Mouse (Mus musculus) adrenal gland, adult (tissue): ENCODE measurements around the gene Tmem255b.

Source experiments
- DNase-seq, 2 experiments: peaks; one replicate each; pipeline ENCODE4 v3.0.0; 2022 to 2023; ENCODE audit warnings: low spot score in 1 of 2; ENCODE audit not compliant: inconsistent age in 2 of 2

Tmem255b gene

DNA sequence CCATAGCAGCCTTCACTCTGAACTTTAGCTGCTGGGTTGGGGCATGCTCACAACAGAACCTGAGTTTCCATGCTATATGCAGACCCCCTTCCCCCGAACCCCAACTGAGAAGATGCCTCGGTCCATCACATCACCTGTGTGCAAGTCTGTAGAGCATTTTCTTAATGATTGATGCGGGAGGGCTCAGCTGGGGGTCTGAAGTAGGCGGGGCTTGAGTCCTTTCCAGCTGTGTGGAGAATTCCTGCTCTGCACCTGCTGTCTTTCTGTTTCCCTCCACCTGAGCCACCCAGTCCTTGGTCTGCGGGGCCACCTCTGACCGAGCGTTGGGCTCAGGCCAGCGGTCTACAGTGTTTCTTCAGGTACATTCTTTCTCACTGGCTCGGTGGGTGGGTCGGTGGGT is at the start of gene Tmem255b:
Gene Tmem255b, plus strand, starts transcription at position 301 of the 400 bp plus-strand sequence.
- no peak for DNase-seq

- DNase-seq, result no peak
Observed at GRCm38 (mm10) chr8:13386366-13386765, 48.6 kb upstream of the Tmem255b start.

DNA sequence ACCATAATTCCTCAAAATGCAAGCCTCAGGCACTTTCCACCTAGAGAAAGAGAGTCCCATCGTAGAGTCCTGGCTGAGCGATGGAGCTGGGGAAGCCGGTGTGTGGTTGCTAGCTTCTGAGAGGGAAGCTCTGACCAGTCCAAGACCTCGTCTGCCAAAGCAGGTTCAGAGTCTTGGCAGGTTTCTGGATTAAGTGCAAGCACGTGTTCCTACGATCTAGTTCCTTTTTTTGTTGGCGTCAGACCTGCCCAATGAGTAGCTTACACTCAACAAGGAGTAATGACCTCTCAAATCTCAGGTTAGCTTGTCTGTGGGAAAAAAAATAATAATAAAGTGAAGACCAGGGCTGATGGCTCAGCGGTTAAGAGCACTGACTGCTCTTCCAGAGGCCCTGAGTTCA is 47.3 kb upstream of the Tmem255b start:
- DNase-seq, result no peak

GRCm38 (mm10) chr8:13388744-13389143 is 46.2 kb upstream of the Tmem255b start:
- DNase-seq, result no peak

DNA sequence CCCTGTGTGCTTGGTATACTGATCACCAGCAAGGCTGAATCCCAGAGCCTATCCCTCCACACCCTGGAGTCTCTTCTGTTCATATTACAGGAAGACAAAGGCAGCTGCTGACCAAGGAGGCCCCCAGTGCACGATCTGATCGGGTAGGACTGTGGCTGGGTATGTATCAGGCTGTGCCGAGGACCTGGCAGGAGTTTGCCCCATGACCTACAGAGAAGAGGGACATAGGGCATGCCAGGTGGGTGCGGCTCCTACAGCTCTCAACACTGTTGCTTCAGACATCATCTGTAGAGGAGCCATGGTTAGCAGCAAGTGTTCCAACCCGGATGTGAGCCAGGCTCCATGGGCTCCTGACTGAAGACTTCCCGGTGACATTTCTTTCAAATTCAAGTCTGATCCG is 41.1 kb upstream of the Tmem255b start:
- no peak for DNase-seq

GRCm38 (mm10) chr8:13396725-13397124 is 38.3 kb upstream of the Tmem255b start, which contains the start of gene Atp4b:
Gene Atp4b, minus strand, starts transcription at chr8:13396825.
- peak in 1 of 2 experiments; percentile 38 for DNase-seq

DNA sequence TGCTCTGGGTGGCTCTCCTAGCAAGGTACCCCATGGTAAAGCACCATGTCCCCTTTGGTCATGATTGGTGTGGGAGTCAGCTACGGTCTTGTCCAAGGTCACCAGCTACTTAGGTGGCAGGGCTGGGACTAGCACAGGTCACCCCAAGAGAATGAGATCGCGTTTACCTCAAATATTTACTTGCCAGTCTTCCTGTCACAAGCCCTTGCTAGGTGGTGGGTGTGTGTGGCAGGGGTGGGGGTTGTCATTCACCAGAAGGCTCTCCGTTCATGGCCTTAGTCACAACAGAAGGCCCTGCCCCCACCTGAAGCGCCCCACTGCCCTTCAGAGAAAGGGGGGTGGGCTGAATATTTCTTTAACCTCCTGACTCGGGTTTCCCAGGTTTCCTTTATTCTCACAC is 31.5 kb upstream of the Tmem255b start:
- no peak for DNase-seq

- DNase-seq, result no peak
Observed at GRCm38 (mm10) chr8:13404666-13405131, 30.3 kb upstream of the Tmem255b start, which contains the start of gene Grk1. Gene Grk1, plus strand, starts transcription at chr8:13405081.

GRCm38 (mm10) chr8:13406011-13406410 is 29.0 kb upstream of the Tmem255b start:
- no peak for DNase-seq

DNA sequence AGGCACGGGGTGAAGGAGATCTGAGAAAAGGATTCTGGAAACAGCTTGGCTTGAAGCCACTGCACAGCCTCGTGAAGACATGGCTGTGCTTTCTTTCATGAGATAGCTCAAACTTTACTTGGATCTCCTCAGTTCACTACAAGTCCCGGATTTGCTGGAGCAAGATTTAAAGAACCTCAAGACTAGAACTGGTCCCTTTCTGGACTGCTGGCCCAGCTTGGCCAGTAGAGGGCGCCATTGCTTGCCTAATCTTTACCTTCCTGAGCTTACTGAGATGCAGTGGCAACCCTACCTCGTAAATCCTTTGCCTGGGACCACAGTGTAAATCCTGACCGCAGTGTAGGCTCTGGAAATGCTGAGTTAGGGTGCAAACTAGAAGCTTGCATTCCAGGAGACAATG is 23.4 kb upstream of the Tmem255b start:
- peak; percentile 38 to 83 for DNase-seq

DNA sequence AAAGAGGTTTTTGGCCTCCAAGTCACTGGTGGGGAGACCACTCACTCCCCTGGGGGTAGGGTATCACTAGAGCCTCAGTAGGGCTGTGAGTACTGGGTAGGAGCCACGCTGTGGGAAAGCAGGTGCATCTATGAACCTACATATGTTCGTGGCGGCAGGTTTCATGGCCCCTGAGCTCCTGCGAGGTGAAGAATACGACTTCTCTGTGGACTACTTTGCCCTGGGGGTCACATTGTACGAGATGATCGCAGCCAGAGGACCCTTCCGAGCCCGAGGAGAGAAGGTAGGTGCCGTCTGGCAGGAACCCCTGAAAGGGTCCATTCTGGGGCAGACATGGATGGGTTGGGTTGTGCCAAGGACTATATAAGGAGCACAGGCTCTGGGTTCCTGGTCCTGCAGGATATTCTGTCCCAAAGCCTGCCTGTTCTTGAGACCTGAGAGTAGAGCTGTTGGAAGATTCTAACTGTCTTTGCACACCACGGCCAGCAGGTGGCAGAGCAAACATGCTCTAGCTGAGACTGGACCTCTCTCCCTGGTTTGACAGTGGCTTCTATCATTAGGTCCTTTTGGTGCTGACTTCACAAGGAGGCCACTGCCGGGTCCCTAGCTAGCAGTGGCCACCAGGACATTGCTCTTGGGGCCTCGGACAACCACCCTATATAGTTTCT is 22.0 kb upstream of the Tmem255b start:
- peak; percentile 34 to 81 for DNase-seq

- DNase-seq, result no peak
Observed at GRCm38 (mm10) chr8:13413823-13414390, 21.1 kb upstream of the Tmem255b start.

DNA sequence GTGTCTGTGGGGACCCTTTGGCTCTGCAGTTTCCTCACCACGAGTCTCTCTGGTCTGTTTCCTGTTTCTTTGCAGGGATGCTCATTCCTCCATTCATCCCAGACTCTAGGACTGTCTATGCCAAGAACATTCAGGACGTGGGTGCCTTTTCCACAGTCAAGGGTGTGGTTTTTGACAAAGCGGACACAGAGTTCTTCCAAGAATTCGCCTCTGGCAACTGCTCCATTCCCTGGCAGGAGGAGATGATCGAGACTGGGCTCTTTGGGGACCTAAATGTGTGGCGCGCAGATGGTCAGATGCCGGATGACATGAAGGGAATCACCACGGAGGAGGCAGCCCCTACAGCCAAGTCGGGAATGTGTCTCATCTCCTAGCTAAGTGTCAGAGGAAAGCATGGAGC is 19.1 kb upstream of the Tmem255b start:
- DNase-seq, result no peak

GRCm38 (mm10) chr8:13419111-13419639 is 15.8 kb upstream of the Tmem255b start:
- DNase-seq, result peak in 1 of 2 experiments; percentile 35

DNA sequence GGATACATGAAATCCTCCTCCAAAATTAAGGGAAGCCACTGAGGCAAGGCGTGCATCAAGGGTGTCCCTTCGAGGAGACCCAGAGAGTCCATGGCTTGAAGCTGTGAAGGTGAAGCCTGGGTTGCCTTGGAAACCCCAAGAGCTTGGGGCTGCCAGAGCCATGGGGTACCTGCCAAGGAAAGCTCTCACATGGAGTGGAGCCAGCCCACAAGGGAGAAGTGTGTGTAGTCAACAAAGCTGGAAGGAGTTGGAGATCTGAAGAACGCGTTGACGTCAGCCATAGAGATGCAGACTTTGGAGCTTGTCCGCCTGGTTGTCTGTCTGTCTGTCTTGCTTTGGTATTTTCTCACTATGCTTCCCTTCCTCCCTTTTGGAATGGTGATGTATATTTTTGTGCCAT is 14.0 kb upstream of the Tmem255b start:
- DNase-seq, result peak in 1 of 2 experiments; percentile 34

- no peak for DNase-seq
Observed at GRCm38 (mm10) chr8:13427351-13427750, 7.6 kb upstream of the Tmem255b start.

DNA sequence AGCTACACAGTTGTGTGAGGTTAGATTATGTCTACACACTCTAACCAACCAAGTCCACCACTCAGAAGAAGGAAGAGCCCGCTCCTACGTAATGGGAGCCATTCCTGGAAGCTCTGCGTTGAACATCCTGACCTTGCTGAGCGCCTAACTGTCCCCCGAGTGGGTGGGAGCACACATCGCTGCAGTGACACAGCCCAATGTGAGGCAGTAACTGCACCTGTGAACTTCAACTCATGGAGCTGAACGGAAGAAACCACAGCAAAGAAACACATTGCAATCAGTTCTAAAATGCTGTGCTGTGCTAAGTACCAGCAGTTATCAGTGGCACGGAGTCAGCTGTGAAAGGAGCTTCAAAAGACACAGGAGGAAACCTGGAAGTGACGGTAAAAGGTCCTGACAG is 6.8 kb upstream of the Tmem255b start:
- DNase-seq, result no peak

- DNase-seq, result no peak
Observed at GRCm38 (mm10) chr8:13430412-13430811, 4.6 kb upstream of the Tmem255b start.

DNA sequence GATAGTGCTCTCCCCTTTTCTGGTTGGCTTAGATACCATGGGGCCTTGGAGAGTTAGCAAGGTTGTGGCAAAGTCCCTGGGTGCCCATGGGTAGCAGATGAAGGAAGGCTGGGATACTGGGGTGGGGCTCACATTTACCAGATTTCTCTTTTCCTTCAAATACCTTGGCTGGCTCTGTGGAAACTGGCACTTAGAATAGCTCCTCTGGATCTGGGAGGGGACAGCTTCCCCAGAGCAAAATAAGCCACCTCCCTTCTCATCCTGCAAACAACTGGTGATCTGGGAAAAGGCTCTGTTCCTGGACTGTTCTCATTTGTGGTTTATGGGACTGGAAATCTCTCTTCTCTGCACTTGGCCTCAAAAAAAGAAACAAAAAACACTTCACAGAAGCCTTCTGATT is 4.1 kb upstream of the Tmem255b start:
- DNase-seq, result no peak

DNA sequence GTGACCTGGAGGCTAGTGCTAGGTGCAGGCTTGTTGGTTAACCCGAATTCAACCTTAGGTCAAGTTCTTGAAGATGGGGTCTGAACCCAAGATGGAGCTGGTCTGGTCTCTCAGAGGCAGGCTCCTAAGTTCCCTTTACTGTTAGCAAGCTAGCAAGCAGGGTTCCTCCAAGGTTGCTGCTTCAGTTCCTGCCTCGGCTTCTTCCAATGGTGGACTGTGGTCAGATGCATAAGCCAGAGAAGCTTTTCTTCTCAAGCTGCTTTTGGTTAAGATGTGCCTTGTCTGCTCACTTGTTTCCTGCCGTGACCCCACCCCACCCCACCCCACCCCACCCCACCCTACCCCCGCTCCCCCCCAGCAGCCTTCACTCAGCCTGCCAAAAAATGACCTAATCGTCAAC is 1.9 kb upstream of the Tmem255b start:
- no peak for DNase-seq

- no peak for DNase-seq
Observed at GRCm38 (mm10) chr8:13436052-13436451, 1.1 kb downstream of the Tmem255b start.

GRCm38 (mm10) chr8:13437531-13437930 is 2.5 kb downstream of the Tmem255b start:
- no peak for DNase-seq
